Mouse (Mus musculus) spleen, adult 2 months (tissue): ENCODE data around the gene Tek.

Experiments used
- CTCF ChIP-seq: fragments of 200-500 bp; IDR thresholded peaks from 2 replicates; pipeline ENCODE4 v1.5.1; 2011; ENCODE audit warnings: mild to moderate bottlenecking, inconsistent platforms; ENCODE audit not compliant: insufficient read depth, insufficient read length, insufficient replicate concordance; ENCODE audit errors: extremely low read depth
- POLR2A ChIP-seq: fragments of 200-500 bp; IDR thresholded peaks from 2 replicates; pipeline ENCODE4 v1.6.1; 2011; ENCODE audit warnings: low read depth, low read length, inconsistent platforms

GRCm38 (mm10) chr4:94711426-94711825 lies 27.7 kb upstream of the Tek start:
- no peak for TF ChIP-seq CTCF
- no peak for TF ChIP-seq POLR2A
